16 mouse cellular contexts compared by ENCODE assay signal in the genomic region with DNA sequence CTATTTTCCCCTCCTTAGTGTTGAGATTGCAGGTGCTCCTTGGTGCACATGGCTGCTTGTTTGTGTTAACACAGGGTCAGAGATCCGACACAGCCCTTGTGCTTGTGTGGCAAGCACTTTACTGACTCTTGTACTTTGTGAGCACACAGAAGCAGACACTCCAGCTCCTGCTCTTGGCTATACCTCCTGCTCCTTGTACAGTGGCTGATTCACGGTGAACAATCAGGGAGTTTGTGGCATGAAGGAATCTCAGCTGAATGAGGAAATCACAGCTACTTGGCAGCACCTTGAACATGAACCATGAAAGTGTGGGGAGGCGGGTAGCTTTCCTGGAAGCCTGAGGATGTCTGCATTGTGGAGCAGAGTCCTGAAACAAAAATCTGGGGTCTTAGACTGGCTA. TPM values are rescaled to one million over a fixed set of nuclear protein-coding genes. Genes with fewer than 3 reads are reported as not detected.
DNase-seq lines count a peak whose midpoint lies in the region; ATAC-seq and TF ChIP-seq lines count a peak whose summit lies in the region.
"Had no signal": no experiment of that assay in that cellular context is flagged by ENCODE, and none has a peak within 500 bp of the region (broad histone marks: within the 10 kb centered on the region; RNA-seq: fewer than 3 reads in every experiment).

No protein-coding gene starts in this region.

- no peak overlapping the region for H3K4me3 ChIP-seq in heart, embryonic 16.5 days (ENCODE audit: low read length)
- H3K4me3 ChIP-seq in midbrain, embryonic 16.5 days (ENCODE audit: low read depth, low read length): no peak overlapping the region
- no peak overlapping the region for H3K4me3 ChIP-seq in midbrain, embryonic 11.5 days (ENCODE audit: low read depth, low read length)
- H3K4me3 ChIP-seq in intestine, postnatal 0 days (ENCODE audit: low read depth, low read length): no peak overlapping the region
- H3K4me3 ChIP-seq in liver, embryonic 11.5 days (ENCODE audit: low read depth, low read length): no peak overlapping the region
- H3K4me3 ChIP-seq: forebrain, embryonic 12.5 days; limb, embryonic 13.5 days had no signal

- WGBS in heart, embryonic 16.5 days: 35% methylated on average over 3 of the region's 3 CpGs
- WGBS in midbrain, embryonic 16.5 days: 77% methylated on average over 3 of the region's 3 CpGs
- 83% methylated on average over 3 of the region's 3 CpGs for WGBS in midbrain, embryonic 11.5 days
- WGBS in intestine, postnatal 0 days: 45% methylated on average over 3 of the region's 3 CpGs
- WGBS in liver, embryonic 11.5 days: 69% methylated on average over 3 of the region's 3 CpGs

- DNase-seq in heart, adult 9 months (ENCODE audit: low spot score in 2 of 2): no peak
- no peak for DNase-seq in midbrain, embryonic 11.5 days (ENCODE audit: low spot score, missing footprints)
- peak; percentile 36 to 50 for DNase-seq in lung, postnatal 4 days
- no peak for DNase-seq in liver, embryonic 11.5 days (ENCODE audit: low spot score)
- no peak for DNase-seq in ovary, postnatal 36 days (ENCODE audit: low spot score)
- DNase-seq: adrenal gland, postnatal 25 days; cerebellum, adult 9-10 months; kidney, adult 8-10 months; thymus, postnatal 25 days had no signal

- H3K36me3 ChIP-seq in heart, embryonic 16.5 days (ENCODE audit: control insufficient read depth, insufficient read depth): no peaks in the 10 kb centered on the region
- H3K36me3 ChIP-seq in midbrain, embryonic 16.5 days (ENCODE audit: control insufficient read depth, insufficient read depth, low read length): no peaks in the 10 kb centered on the region
- no peaks in the 10 kb centered on the region for H3K36me3 ChIP-seq in midbrain, embryonic 11.5 days (ENCODE audit: control insufficient read depth, insufficient read depth, low read length)
- no peaks in the 10 kb centered on the region for H3K36me3 ChIP-seq in intestine, postnatal 0 days (ENCODE audit: control insufficient read depth, insufficient read depth)
- no peaks in the 10 kb centered on the region for H3K36me3 ChIP-seq in liver, embryonic 11.5 days (ENCODE audit: control insufficient read depth, insufficient read depth, low read length)
- H3K36me3 ChIP-seq: forebrain, embryonic 12.5 days; limb, embryonic 13.5 days had no signal

- ATAC-seq in heart, embryonic 16.5 days (replicated peaks; ENCODE audit: extremely low read depth, insufficient read depth, low FRiP score): no peak
- ATAC-seq in midbrain, embryonic 16.5 days: no peak
- ATAC-seq in midbrain, embryonic 11.5 days (ENCODE audit: low FRiP score): no peak
- no peak for ATAC-seq in intestine, postnatal 0 days
- no peak for ATAC-seq in liver, embryonic 11.5 days (replicated peaks; ENCODE audit: low FRiP score)

- H3K27ac ChIP-seq in heart, embryonic 16.5 days (ENCODE audit: low read length): peak overlapping the region; percentile 61
- peak overlapping the region; percentile 7; the same call in 1 of the 2 replicates for H3K27ac ChIP-seq in midbrain, embryonic 16.5 days (ENCODE audit: low read length)
- no peak overlapping the region for H3K27ac ChIP-seq in midbrain, embryonic 11.5 days (ENCODE audit: low read depth, low read length)
- H3K27ac ChIP-seq in intestine, postnatal 0 days (ENCODE audit: low read depth, low read length): peak overlapping the region; percentile 15; the same call in 1 of the 2 replicates
- no peak overlapping the region for H3K27ac ChIP-seq in liver, embryonic 11.5 days (ENCODE audit: low read depth, low read length)
- H3K27ac ChIP-seq: forebrain, embryonic 12.5 days; hindbrain, embryonic 14.5 days; limb, embryonic 13.5 days had no signal

- TF ChIP-seq CTCF in intestine, postnatal 0 days (IDR thresholded peaks at IDR 0.05; ENCODE audit: low read depth): no peak

- H3K9me3 ChIP-seq in heart, embryonic 16.5 days (replicated peaks; ENCODE audit: control insufficient read depth, low read length): no peaks in the 10 kb centered on the region
- H3K9me3 ChIP-seq in midbrain, embryonic 16.5 days (replicated peaks; ENCODE audit: control insufficient read depth, low read length, poor library complexity, severe bottlenecking): no peaks in the 10 kb centered on the region
- H3K9me3 ChIP-seq in midbrain, embryonic 11.5 days (ENCODE audit: control insufficient read depth, low read length): no peaks in the 10 kb centered on the region
- H3K9me3 ChIP-seq in intestine, postnatal 0 days (ENCODE audit: control insufficient read depth): no peaks in the 10 kb centered on the region
- no peaks in the 10 kb centered on the region for H3K9me3 ChIP-seq in liver, embryonic 11.5 days (ENCODE audit: control insufficient read depth, low read length)
- H3K9me3 ChIP-seq: forebrain, embryonic 12.5 days; limb, embryonic 13.5 days had no signal

- no peaks in the 10 kb centered on the region for H3K27me3 ChIP-seq in heart, embryonic 16.5 days (ENCODE audit: control insufficient read depth, insufficient read depth, low read length)
- H3K27me3 ChIP-seq in midbrain, embryonic 16.5 days (ENCODE audit: control insufficient read depth, insufficient read depth, low read depth, low read length): no peaks in the 10 kb centered on the region
- no peaks in the 10 kb centered on the region for H3K27me3 ChIP-seq in midbrain, embryonic 11.5 days (ENCODE audit: control insufficient read depth, insufficient read depth, low read length)
- H3K27me3 ChIP-seq in intestine, postnatal 0 days (replicated peaks; ENCODE audit: control insufficient read depth, insufficient read depth, low read length): no peaks in the 10 kb centered on the region
- no peaks in the 10 kb centered on the region; the same call in 1 of the 2 replicates for H3K27me3 ChIP-seq in liver, embryonic 11.5 days (replicated peaks; ENCODE audit: control insufficient read depth, insufficient read depth, low read length)
- H3K27me3 ChIP-seq: forebrain, embryonic 12.5 days had no signal

- H3K9ac ChIP-seq in heart, embryonic 16.5 days (ENCODE audit: low read length): peak overlapping the region; percentile 6
- H3K9ac ChIP-seq in midbrain, embryonic 16.5 days (ENCODE audit: low read depth, low read length): no peak overlapping the region
- H3K9ac ChIP-seq in midbrain, embryonic 11.5 days (ENCODE audit: low read length): no peak overlapping the region
- H3K9ac ChIP-seq in intestine, postnatal 0 days (ENCODE audit: low read depth, low read length): no peak overlapping the region
- no peak overlapping the region for H3K9ac ChIP-seq in liver, embryonic 11.5 days (ENCODE audit: low read depth, low read length)
- H3K9ac ChIP-seq: forebrain, embryonic 12.5 days; hindbrain, embryonic 14.5 days; limb, embryonic 13.5 days had no signal

- peaks cover 36% of the 10 kb centered on the region for H3K4me1 ChIP-seq in heart, embryonic 16.5 days (ENCODE audit: control insufficient read depth, insufficient read depth, low read length)
- H3K4me1 ChIP-seq in midbrain, embryonic 16.5 days (ENCODE audit: control insufficient read depth, insufficient read depth, low read length): peaks cover 18% of the 10 kb centered on the region
- H3K4me1 ChIP-seq in midbrain, embryonic 11.5 days (ENCODE audit: control insufficient read depth, insufficient read depth, low read length): peaks cover 14% of the 10 kb centered on the region
- H3K4me1 ChIP-seq in intestine, postnatal 0 days (replicated peaks; ENCODE audit: control insufficient read depth, insufficient read depth, low read length): peaks cover 13% of the 10 kb centered on the region; the same call in 1 of the 2 replicates
- H3K4me1 ChIP-seq in liver, embryonic 11.5 days (replicated peaks; ENCODE audit: control insufficient read depth, insufficient read depth, low read length): no peaks in the 10 kb centered on the region; the same call in 1 of the 2 replicates

- no peak overlapping the region for H3K4me2 ChIP-seq in heart, embryonic 16.5 days (ENCODE audit: low read depth, low read length)
- H3K4me2 ChIP-seq in midbrain, embryonic 16.5 days (ENCODE audit: low read length): no peak overlapping the region
- no peak overlapping the region for H3K4me2 ChIP-seq in midbrain, embryonic 11.5 days
- H3K4me2 ChIP-seq in intestine, postnatal 0 days (replicated peaks; ENCODE audit: low read depth): no peak overlapping the region
- no peak overlapping the region for H3K4me2 ChIP-seq in liver, embryonic 11.5 days
- H3K4me2 ChIP-seq: forebrain, embryonic 12.5 days; hindbrain, embryonic 14.5 days; limb, embryonic 13.5 days had no signal

RNA-seq across cellular contexts. Expression of gene 6430548M08Rik, which starts 26.8 kb away (rescaled TPM):
- 8.4 and 9.4 TPM in 2 replicates for polyA plus RNA-seq in heart, embryonic 16.5 days (2015; fragmentation: Nextera tagmentation; extraction: Ambion mirVana)
- 37.1 and 40.2 TPM in 2 replicates for polyA plus RNA-seq in midbrain, embryonic 16.5 days (2015; fragmentation: Nextera tagmentation; extraction: Ambion mirVana)
- polyA plus RNA-seq in midbrain, embryonic 11.5 days (2014; fragmentation: Nextera tagmentation; extraction: Ambion mirVana): 12.4 and 13.5 TPM in 2 replicates
- polyA plus RNA-seq in intestine, postnatal 0 days (2015; fragmentation: Nextera tagmentation; extraction: Ambion mirVana): 6.0 and 7.1 TPM in 2 replicates
- polyA plus RNA-seq in liver, embryonic 11.5 days (2014; fragmentation: Nextera tagmentation; extraction: Ambion mirVana): 2.1 TPM in 2 replicates

RNA-seq across cellular contexts. Expression of gene Fam92b, which starts 36.5 kb away (rescaled TPM):
- 0.66 and 0.79 TPM in 2 replicates for polyA plus RNA-seq in heart, embryonic 16.5 days (2015; fragmentation: Nextera tagmentation; extraction: Ambion mirVana)
- polyA plus RNA-seq in midbrain, embryonic 16.5 days (2015; fragmentation: Nextera tagmentation; extraction: Ambion mirVana): 2.1 and 2.4 TPM in 2 replicates
- polyA plus RNA-seq in midbrain, embryonic 11.5 days (2014; fragmentation: Nextera tagmentation; extraction: Ambion mirVana): 2.4 and 3.4 TPM in 2 replicates
- polyA plus RNA-seq in intestine, postnatal 0 days (2015; fragmentation: Nextera tagmentation; extraction: Ambion mirVana): 0.29 TPM in 1 of 2 replicates, not detected in the other
- 0.27 TPM in 1 of 2 replicates, not detected in the other for polyA plus RNA-seq in liver, embryonic 11.5 days (2014; fragmentation: Nextera tagmentation; extraction: Ambion mirVana)
- polyA plus RNA-seq: limb, embryonic 13.5 days; liver, embryonic 16.5 days had no signal

RNA-seq across cellular contexts. Expression of gene Zdhhc7, which starts 39.5 kb away (rescaled TPM):
- 35.8 and 37.8 TPM in 2 replicates for polyA plus RNA-seq in heart, embryonic 16.5 days (2015; fragmentation: Nextera tagmentation; extraction: Ambion mirVana)
- polyA plus RNA-seq in midbrain, embryonic 16.5 days (2015; fragmentation: Nextera tagmentation; extraction: Ambion mirVana): 27.8 and 29.5 TPM in 2 replicates
- 24.2 and 25.9 TPM in 2 replicates for polyA plus RNA-seq in midbrain, embryonic 11.5 days (2014; fragmentation: Nextera tagmentation; extraction: Ambion mirVana)
- 39.4 and 44.9 TPM in 2 replicates for polyA plus RNA-seq in intestine, postnatal 0 days (2015; fragmentation: Nextera tagmentation; extraction: Ambion mirVana)
- polyA plus RNA-seq in liver, embryonic 11.5 days (2014; fragmentation: Nextera tagmentation; extraction: Ambion mirVana): 27.4 and 30.1 TPM in 2 replicates

Comparison
In these comparisons a context has a peak if more than half of its experiments do, and no peak if none do; other contexts are left out.
1. H3K27ac ChIP-seq: peak in heart, embryonic 16.5 days (single experiment), midbrain, embryonic 16.5 days (single experiment) and intestine, postnatal 0 days (single experiment); none in midbrain, embryonic 11.5 days (single experiment) and liver, embryonic 11.5 days (single experiment).
2. DNase-seq: peak in lung, postnatal 4 days (2 of 2); none in heart, adult 9 months (0 of 2), midbrain, embryonic 11.5 days (single experiment), liver, embryonic 11.5 days (single experiment) and ovary, postnatal 36 days (single experiment).